Mouse (Mus musculus) bone marrow macrophage, adult 2 months (primary cell): ENCODE measurements around the gene Ola1. TPM values are rescaled to one million over a fixed set of nuclear protein-coding genes. Genes with fewer than 3 reads are reported as not detected.

Source experiments
- H3K27ac ChIP-seq: 2 replicates; pipeline ENCODE4 v1.5.1; 2012; ENCODE audit warnings: low read depth, low read length; ENCODE audit not compliant: insufficient read depth
- H3K4me1 ChIP-seq: 2 replicates; pipeline ENCODE4 v1.6.1; 2012; ENCODE audit warnings: low read length; ENCODE audit not compliant: control insufficient read depth, insufficient read depth
- H3K4me3 ChIP-seq: 2 replicates; pipeline ENCODE4 v1.5.1; 2012; ENCODE audit warnings: mild to moderate bottlenecking, low read length, moderate library complexity; ENCODE audit not compliant: insufficient read depth
- CTCF ChIP-seq: IDR thresholded peaks from 2 replicates; pipeline ENCODE4 v1.5.1; 2012; ENCODE audit warnings: low read depth, mild to moderate bottlenecking, low read length, moderate library complexity
- POLR2A ChIP-seq: IDR thresholded peaks from 2 replicates; pipeline ENCODE4 v1.6.1; 2012; ENCODE audit warnings: mild to moderate bottlenecking, low read depth, low read length, borderline replicate concordance
- polyA plus RNA-seq: library from polyadenylated mRNA; stranded (reverse); fragments of >200 nt; gene quantifications from 2 replicates; pipeline ENCODE4 v1.2.4, GENCODE M21; 2012; ENCODE audit not compliant: missing spikeins, insufficient read depth, insufficient read length

The Ola1 gene
- polyA plus RNA-seq, 1 experiment: 60.5 TPM

- Histone ChIP-seq H3K4me3 (no peak overlapping the region), H3K4me1 (no peaks in the 10 kb centered on the region), H3K27ac (no peak overlapping the region)
- TF ChIP-seq POLR2A (no peak), CTCF (no peak)
Measured at GRCm38 (mm10) chr2:73241299-73241698, 22.6 kb upstream of the Ola1 start.

DNA sequence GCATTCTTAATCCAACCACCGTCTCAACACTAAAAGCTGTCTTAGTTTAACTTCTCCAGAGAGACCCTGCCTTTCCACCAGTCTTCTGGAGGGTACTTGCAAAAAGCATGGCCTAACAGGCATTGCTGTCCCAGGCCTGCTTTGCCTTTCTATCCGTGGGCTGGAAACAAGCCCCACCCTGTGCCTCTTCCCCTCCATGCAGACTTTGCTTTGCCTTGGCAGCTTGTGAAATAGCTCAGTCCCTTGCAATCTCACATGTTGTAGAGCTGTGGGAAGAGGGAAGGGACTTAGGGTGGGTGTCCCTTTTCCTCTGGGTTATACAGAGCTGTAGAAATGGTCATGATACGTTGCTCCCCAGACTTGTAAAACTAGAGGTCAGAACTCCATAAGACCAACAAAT, 12.4 kb upstream of the Ola1 start:
- TF ChIP-seq CTCF (no peak), POLR2A (no peak)
- Histone ChIP-seq H3K4me1 (no peaks in the 10 kb centered on the region), H3K27ac (no peak overlapping the region), H3K4me3 (no peak overlapping the region)

DNA sequence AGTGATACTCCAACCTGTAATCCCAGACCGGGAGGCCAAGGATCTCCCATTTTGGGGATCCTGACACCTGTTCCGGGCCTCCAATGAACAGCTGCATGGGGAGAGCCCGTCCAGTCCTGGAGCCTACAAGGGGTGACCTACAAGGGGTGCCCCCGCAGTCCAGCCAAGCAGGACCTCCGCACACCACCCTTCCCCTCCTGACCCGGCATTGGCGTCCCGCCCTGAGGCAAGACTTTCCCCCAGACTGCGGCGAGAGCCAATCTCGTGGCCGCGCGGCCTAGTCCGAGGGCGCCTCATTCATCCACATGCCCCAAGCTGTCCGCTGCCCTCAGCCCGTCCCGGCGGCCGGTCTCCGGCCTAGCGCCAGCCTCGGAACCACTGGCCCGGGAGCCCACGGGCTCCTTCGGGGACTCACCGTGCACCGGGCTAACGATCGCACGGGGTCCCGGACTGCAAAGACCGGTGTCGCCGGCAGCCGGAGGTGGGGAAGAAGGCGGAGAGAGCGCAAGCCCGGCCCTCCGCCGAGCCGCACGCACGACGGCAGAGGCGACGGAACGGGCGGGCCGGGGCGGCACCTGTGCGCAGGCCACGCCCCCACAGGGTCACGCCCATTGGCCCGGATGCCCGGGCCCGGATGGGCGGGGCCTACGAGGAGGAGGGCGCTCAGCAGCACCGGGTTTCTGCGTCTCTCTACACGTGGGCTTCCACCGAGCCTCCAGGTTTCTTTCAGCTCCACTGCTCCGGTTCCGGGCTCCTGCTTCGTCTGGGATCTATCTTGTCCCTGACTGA, 4.7 kb downstream of the Ola1 start:
- H3K4me3 ChIP-seq: peak overlapping the region; percentile 96
- peaks cover 10% of the 10 kb centered on the region for H3K4me1 ChIP-seq
- no peak overlapping the region for H3K27ac ChIP-seq
- TF ChIP-seq CTCF: no peak
- no peak for TF ChIP-seq POLR2A

- peaks cover 13% of the 10 kb centered on the region for H3K4me1 ChIP-seq
- no peak overlapping the region for H3K27ac ChIP-seq
- H3K4me3 ChIP-seq: peak overlapping the region; percentile 96
- TF ChIP-seq POLR2A (no peak), CTCF (no peak)
Measured at GRCm38 (mm10) chr2:73213539-73213870, 5.2 kb downstream of the Ola1 start.

GRCm38 (mm10) chr2:73204328-73204727, 14.4 kb downstream of the Ola1 start:
- no peak overlapping the region for H3K4me3 ChIP-seq
- peaks cover 26% of the 10 kb centered on the region for H3K4me1 ChIP-seq

GRCm38 (mm10) chr2:73188488-73188887, 30.2 kb downstream of the Ola1 start:
- no peak for TF ChIP-seq POLR2A
- TF ChIP-seq CTCF: no peak
- H3K27ac ChIP-seq: no peak overlapping the region

More at GRCm38 (mm10) chr2:73204328-73204727, 14.4 kb downstream of the Ola1 start:
- TF ChIP-seq CTCF (no peak), POLR2A (no peak)
- H3K27ac ChIP-seq: no peak overlapping the region

GRCm38 (mm10) chr2:73185185-73185584, 33.5 kb downstream of the Ola1 start:
- Histone ChIP-seq H3K27ac (no peak overlapping the region), H3K4me3 (no peak overlapping the region), H3K4me1 (peaks cover 4% of the 10 kb centered on the region)
- TF ChIP-seq CTCF: no peak
- no peak for TF ChIP-seq POLR2A

More at GRCm38 (mm10) chr2:73188488-73188887, 30.2 kb downstream of the Ola1 start:
- H3K4me1 ChIP-seq: peaks cover 19% of the 10 kb centered on the region
- H3K4me3 ChIP-seq: no peak overlapping the region

- Histone ChIP-seq H3K27ac (no peak overlapping the region), H3K4me3 (no peak overlapping the region), H3K4me1 (no peaks in the 10 kb centered on the region)
- TF ChIP-seq CTCF: no peak
- no peak for TF ChIP-seq POLR2A
Measured at GRCm38 (mm10) chr2:73169496-73169895, 49.2 kb downstream of the Ola1 start.

- Histone ChIP-seq H3K4me3 (no peak overlapping the region), H3K4me1 (peaks cover 2% of the 10 kb centered on the region; the same call in 1 of the 2 replicates), H3K27ac (no peak overlapping the region)
- TF ChIP-seq CTCF: no peak
- no peak for TF ChIP-seq POLR2A
Measured at GRCm38 (mm10) chr2:73167126-73167525, 51.6 kb downstream of the Ola1 start.

- Histone ChIP-seq H3K4me1 (peaks cover 13% of the 10 kb centered on the region), H3K4me3 (no peak overlapping the region), H3K27ac (no peak overlapping the region)
- TF ChIP-seq CTCF: no peak
- no peak for TF ChIP-seq POLR2A
Measured at GRCm38 (mm10) chr2:73164666-73165065, 54.1 kb downstream of the Ola1 start.
